Mouse (Mus musculus) T-helper 1 cell (primary cell): ENCODE measurements around the gene Clec12a.
"Not testable (repeated sequence)": the region's sequence is repeated elsewhere in the genome, so short reads cannot be mapped to it uniquely, and the experiment has no call there.

ENCODE experiments used
- in situ Hi-C: fragments of 300-600 bp; cut with MboI, MseI; formaldehyde crosslinking; loops from one replicate; pipeline ENCODE4 v1.15.1; 2025; ENCODE audit warnings: high pct_unique_total_duplicates

The Clec12a gene

DNA sequence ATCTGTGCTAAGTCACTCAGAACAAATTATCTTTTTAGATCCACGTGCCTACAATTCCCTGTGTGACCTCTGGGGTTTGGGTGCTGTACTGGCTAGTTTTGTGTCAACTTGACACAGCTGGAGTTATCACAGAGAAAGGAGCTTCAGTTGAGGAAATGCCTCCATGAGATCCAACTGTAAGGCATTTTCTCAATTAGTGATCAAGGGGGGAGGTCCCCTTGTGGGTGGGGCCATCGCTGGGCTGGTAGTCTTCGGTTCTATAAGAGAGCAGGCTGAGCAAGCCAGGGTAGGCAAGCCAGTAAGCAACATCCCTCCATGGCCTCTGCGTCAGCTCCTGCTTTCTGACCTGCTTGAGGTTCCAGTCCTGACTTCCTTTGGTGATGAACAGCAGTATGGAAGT lies at the start of gene Clec12a:
TSS of gene Clec12a (plus strand) at position 301 of the 400 bp plus-strand sequence.
- in situ Hi-C loops: not testable (repeated sequence)

DNA sequence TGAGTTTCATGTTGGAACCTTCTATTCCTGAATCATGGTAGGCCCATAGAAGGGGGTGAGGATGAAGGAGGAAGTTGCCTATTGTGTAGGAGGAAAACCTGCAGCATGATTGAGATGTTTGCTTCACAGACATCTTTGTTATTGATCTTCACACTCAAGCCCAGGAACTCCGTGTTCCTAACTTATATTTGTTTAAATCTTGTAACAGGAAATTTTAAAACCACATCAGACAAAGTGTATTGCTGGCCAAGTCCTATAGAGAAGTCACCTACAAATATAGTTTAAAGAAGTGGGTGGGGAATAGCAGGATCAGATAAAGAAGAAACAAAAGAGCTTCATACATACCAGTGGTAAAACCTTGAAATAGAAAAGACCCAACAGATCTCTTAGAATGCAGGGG lies 38.3 kb upstream of the Clec12a start:
- in situ Hi-C loops: no loop called here

DNA sequence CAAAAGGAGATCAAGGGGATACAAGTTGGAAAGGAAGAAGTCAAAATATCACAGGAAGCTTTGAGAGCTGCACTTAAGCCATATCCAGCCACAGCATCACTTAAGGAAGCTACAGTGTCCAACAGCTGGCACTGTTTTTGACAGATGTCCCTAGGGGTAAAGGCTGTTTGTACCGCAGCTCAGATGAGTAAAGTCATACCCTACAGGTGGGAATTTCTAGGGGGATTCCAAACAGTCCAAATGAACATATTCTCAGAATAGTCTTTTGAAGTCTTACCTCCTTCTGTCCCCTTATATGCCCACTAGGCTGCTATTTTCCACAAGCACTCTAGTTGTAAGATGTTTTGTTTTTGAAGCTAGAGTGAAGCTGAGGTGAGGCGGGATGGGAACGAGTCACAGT lies 30.0 kb upstream of the Clec12a start:
- in situ Hi-C loops: no loop called here

DNA sequence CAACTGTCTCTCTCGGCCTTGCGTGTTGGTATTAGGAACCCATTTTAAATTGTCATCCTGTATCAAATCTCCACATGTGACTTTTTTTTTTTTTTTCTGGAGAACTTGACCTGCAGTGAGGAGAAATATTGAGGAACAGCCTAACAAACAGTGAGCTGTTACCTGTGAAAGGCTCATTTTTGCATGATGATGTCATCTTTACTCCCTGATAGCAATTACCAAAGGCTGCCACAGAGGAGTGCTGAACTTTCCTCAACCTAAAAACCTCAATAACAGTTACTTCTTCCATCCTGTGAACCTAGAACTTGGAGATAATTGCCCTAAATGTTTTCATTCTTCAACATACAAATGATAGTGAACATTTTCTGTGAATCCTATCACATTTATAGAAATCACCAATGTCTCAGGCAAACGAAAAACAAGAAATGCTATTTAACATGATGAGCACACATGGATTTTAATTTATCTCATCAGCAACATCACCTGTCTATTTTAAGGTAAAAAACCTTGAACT lies 27.8 kb upstream of the Clec12a start:
- in situ Hi-C loops: loop anchor here (5.0 kb wide), 1 partner anchor 47 kb away; no protein-coding TSS in a partner anchor

DNA sequence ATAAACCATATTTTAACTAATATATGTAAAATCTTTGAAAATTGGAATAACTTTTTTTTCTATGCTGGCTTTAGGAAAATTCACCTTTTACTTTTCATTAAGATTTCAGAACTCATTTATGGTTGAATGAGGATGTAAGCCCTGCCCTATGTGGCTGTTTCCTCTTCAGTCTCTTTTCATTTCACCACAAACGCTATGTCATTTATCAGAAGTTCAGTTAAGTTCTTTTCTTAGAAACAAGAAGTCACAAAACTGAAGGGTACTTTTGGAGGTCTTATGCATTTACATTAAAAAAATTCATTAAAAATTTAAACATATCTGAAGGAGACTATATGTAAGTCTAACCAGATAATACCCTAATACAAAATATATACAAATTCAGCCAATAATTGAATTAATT lies 26.8 kb upstream of the Clec12a start:
- in situ Hi-C loops: loop anchor here (5.0 kb wide), 1 partner anchor 48 kb away; no protein-coding TSS in a partner anchor

DNA sequence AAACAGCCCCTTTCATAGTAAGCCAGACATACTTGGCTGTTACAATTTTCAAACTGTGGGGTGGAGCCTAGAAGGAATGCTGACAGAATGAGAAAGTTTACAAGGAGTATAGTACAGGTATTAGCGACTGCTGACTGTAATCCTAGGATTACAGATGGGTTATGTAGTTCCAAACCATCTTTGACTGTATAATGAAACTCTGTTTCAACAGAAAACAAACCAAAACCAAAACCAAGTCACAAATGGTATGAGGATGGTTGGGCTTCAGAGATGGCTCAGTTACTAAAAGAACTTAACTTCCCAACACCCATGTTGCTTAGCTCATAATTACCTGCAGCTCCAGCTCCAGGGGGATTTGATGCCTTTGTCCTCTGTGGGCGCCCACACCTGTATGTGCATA lies 26.0 kb upstream of the Clec12a start:
- in situ Hi-C loops: loop anchor here (5.0 kb wide), 1 partner anchor 49 kb away; no protein-coding TSS in a partner anchor

DNA sequence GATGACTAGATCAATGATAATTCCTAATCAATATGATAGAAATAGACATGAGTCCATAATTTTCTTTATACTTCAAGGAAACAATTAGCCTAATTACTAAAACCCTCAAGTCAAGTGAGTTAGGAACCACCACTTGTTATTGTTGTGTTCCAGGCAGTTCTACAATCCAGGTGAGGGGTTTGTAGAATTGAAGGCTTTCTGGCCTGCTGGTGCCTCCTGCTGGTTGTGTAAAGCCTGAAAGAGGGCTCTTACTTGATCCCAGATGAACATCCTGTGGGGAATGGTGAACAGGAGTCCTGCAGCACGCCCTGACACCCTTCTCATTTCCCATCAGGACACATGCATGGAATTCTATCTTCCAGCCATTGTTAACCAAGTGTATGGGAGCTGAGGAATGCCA lies 24.1 kb upstream of the Clec12a start:
- in situ Hi-C loops: loop anchor here (5.0 kb wide), 1 partner anchor 51 kb away; no protein-coding TSS in a partner anchor

DNA sequence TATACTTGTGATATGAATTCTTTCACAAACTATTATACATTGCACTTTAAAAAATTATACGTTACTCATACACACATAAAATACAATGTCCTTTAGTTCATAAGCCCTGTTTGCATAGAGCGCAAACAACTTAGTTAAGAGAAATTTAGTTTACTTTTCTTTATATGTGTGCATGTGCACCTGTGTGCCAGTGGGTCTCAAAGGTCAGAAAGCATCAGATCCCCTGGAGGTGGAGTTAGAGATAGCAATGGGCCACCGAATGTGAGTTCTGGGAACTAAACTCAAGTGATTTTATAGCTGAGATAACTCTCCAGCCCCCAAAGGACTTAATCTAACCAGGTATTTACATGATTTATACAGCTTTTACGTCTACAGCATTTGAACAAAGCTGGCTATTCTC lies 23.2 kb upstream of the Clec12a start:
- in situ Hi-C loops: loop anchor here (5.0 kb wide), 1 partner anchor 52 kb away; no protein-coding TSS in a partner anchor

DNA sequence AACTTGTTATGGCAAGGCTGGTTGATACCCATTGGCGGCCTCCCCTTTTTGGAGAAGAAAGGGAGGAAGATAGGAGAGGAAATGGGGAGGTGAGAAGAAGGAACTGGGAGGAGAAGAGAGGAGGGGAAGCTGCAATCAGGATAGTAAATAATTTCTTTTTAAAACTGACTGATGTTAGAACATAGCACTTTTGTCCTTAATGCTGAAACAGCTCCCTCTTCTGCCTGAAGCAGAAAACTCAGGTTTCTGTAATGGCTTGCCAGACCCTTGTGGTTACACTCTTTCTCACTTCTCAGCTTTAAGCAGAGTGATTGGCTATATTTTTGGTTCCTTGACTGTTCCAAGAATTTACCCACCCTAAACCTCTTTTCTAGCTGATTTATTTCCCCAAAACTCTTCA lies 16.5 kb upstream of the Clec12a start:
- in situ Hi-C loops: loop anchor here (5.0 kb wide), 1 partner anchor 36 kb away; no protein-coding TSS in a partner anchor

DNA sequence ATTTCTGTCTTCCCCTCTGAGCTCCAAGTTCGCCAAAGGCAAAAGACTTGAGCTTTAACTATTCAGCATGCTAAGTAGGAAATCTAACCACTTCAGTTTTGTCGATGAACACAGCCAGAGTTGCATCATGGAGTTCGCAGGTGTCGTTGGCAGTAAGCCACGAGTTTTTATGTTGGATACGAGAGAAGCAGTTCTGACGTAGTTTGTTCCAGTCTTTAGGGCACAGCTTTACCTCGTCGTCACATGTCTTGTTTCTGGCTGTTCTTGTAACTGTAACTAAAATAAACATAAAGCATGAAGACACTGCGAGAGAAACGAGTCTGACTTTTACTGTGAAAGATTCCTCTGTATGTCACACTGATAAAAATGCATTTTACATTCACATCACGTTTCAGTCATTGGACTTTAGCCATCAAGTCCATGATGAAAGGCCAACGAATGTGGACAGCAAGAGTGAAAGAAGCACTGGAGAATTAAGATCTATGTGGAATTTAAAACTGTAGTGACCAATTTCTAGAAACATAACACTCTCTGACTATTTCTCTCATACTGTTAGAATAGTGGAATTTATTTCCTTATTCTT lies 15.8 kb upstream of the Clec12a start:
- in situ Hi-C loops: loop anchor here (5.0 kb wide), 1 partner anchor 36 kb away; no protein-coding TSS in a partner anchor

DNA sequence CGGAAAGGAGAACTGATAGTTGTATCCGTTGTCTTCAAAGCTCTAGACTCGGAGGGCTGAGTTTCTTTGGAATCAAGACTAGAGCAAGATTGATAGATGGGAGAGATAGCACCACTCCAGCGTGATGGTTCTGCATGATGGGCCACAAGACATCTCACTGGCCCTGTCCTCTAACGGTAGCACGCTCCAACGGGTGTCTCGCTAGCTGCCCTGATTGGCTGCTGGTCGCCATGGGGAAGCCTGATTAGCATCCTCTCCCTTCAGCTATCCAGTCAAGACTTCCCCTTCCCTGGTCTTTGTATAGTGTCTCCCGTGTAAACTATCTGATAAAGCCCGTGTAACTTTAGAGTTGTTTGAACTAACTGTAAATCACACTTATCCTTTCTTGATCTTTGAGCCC lies 10.9 kb upstream of the Clec12a start, which contains the start of gene 4922502D21Rik:
TSS of gene 4922502D21Rik (minus strand) at position 187 of the 400 bp plus-strand sequence.
- in situ Hi-C loops: no loop called here

DNA sequence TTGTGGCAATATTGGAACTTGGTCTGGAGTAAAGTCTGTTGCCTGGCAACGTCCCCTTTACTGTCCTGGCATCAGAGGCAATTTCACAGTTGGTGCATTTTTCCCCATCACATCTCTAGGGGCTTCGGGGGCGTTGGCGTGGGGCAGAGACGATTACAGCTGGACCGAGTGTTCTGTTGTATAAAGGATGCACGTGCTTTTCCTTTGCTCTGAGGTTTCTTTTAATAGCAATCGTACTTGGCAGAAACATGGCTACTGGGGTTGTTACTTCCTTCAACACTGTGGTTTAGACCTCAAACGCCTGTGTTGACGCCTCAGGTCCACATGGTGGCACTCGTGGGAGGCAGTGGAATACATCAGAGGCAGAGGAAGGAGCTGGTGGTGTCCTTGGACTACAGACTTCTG lies 8.8 kb upstream of the Clec12a start:
- in situ Hi-C loops: no loop called here

DNA sequence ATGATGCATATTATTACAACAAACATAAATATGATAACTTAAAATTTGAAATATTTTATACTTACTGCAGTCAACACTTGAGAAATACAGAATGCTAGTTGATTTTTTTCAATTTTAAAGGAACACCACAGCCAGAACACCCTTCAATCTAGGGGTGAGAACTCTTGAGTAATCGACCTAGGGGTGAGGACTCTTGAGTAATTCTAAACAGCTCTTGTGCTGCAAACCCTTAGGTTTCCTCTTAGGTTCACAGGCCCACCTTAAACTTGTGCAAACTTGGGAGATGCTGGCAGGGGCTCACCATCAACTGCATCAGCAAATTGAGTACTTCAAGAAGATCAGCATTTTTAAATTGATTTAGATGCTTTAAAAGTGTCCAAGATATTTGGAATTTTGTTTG lies 4.7 kb upstream of the Clec12a start:
- in situ Hi-C loops: no loop called here

DNA sequence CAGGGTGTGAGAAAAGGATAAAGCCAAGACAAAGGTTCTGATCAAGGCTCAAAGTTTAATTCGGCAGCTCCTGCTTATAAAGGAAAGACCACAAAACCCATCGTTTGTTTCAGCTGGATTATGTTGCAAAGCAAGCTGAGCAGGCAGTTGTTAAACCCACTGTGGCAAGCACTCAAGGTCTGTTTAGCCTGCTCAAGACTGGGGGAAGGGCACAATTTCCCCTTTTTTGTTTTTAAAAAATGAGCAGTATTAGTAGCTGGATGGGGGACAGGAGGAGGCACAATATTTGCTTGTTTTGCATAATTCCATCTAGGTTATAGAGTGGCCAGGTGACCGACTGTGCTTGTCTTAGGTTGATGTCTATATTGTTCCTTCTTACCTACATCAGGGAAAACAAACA lies 1.9 kb downstream of the Clec12a start:
- in situ Hi-C loops: no loop called here

DNA sequence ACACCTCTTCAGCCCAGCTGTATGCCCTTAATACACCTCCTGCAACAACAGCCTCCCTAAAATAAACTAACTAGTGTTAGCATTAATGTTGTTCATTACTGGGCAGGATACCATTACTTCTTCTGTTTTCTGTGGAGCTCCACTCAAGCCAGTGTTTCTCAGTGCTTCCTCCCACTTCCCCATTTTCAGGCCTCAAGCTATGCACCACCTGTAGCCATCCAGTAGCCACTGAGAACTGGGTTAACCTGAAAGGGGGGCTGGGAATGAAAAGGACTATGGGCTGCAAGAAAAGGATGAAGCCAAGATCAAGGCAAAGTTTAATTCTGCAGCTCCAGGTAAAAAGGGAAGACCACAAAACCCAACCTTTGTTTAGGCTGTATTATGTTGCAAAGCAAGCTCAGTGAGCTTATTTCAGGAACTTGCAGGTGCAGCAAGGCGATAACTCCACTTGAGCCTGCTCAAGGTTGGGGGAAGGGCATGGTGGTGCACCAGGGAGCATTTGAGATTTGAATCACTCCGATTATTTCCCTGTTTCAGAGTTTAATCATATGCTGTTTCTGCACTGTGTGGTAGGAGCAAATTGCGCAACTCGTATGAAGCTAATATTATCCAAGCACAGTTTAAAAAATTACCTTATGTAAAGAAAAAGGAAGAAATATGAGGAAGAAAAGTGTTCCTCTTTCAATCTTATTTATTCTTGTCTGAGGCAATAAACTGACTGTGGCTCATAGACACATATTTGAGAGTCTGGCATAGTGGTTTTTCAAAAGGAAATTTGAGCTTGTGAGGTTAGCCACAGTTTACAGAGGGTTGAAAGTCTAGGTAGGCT lies 7.2 kb downstream of the Clec12a start:
- in situ Hi-C loops: loop anchor here (25.0 kb wide), 2 partner anchors 262 to 487 kb away; no protein-coding TSS in a partner anchor

DNA sequence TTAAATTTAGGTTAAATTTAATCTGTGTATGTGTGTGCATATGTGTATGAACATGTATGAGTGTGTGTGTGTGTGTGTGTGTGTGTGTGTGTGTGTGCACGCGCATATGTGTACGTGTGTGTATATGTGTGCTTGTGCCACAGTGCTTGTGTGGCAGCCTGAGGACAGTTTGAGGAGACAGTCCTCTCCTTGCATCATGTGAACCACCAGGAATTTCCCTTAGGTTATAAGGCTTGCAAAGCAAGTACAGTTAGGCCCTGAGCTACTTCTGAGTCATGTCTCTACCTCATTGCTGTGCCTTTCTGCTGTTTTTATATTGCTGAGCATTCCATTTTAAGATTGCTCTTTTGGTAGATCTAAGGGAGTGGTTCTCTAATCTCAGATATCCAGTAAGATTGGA lies 8.6 kb downstream of the Clec12a start:
- in situ Hi-C loops: loop anchor here (25.0 kb wide), 2 partner anchors 264 to 489 kb away; no protein-coding TSS in a partner anchor

DNA sequence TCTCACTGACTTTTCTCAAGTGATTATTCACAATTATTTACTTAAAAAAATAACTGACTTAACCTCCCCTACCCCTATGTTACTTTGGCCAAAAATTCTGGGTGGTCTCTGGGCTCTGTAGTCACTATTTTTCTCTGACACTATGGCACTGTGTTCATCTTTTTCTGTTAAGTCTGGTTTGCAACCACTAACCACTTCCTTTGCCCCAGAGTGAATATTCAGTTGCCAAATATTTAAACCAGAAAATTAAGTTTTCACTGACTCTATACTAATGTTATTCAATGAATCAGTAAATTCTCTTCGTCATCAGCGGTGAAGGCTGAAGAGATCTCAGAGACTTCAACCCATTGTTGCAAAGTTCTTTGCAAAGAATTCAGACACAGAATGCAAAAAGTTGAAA lies 13.3 kb downstream of the Clec12a start:
- in situ Hi-C loops: loop anchor here (25.0 kb wide), 2 partner anchors 268 to 493 kb away; no protein-coding TSS in a partner anchor

DNA sequence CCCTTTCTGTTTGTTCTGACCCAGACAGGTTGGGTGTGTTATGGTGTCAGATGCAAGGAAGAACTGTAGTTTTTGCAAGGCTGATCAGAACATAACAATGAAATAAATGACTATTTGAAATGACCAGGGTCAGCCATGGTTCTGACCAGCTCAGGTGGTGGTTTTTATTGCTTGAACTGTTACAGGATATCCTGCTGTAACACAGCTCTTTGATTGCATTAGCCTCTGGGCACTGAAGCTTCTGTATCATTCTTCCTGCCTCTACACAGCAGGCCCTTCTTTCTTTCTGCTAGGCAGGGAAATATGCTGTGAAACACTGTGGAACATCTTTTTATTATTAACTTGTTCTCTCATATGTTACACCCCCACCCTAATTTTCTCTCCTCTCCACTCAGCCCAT lies 13.9 kb downstream of the Clec12a start:
- in situ Hi-C loops: loop anchor here (25.0 kb wide), 2 partner anchors 269 to 494 kb away; no protein-coding TSS in a partner anchor

DNA sequence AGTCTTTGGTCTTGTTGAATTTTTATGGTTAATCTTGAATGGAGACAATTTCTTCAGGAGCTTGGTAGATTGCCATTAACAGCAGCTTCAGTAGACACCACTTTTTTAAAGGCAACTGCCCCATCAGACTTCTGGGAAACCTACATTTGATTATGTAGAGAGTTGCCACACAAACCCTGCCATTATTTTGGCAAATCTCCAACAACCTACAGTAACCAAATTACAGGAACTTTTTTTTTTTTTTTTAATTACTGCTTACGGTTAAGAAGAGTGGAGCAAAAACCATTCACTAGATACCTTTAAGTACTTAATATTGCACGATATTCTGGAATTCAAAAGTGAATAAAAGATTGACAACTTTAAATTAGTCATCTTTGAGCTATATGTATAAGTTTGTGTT lies 17.0 kb downstream of the Clec12a start:
- in situ Hi-C loops: loop anchor here (25.0 kb wide), 2 partner anchors 272 to 497 kb away; no protein-coding TSS in a partner anchor

DNA sequence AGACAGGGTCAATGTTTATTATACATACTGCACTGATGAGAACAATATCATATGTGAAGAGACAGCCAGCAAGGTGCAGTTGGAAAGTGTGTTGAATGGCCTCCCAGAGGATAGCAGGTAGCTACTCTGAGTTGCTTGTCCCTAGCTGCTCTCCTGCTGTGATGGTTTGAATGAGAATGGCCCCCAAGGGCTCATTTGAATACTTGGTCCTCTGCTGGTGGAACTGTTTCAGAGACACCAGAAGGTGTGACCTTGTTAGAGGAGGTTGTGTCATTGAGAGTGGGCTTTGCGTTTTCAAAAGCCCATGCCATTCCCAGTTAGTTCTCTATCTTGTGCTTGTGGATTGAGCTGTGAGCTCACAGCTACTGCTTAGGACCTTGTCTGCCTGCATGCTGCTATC lies 21.5 kb downstream of the Clec12a start:
- in situ Hi-C loops: loop anchor here (5.0 to 25.0 kb wide), 4 partner anchors 37 to 502 kb away; no protein-coding TSS in a partner anchor

DNA sequence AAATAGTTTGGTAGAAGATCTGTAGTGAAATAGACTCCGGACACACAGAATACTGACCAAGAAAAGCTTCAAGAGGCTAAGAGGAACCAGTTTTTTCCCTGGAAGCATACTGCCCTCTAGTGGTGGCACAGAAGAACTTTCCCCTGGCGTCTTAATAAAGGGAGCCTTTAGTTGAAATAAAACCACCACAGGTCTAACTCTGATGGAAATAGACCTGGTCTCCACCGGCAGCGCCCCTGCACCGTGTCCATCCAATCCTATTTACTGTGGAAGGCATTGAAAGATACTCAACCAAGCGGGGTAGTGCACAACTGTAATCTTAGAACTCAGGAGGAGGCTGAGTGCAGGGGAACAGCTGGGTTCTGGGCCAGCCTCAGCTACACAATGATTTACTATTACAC lies 23.5 kb downstream of the Clec12a start:
- in situ Hi-C loops: loop anchor here (25.0 kb wide), 2 partner anchors 279 to 504 kb away; no protein-coding TSS in a partner anchor
